Mouse (Mus musculus): ENCODE measurements around the gene Galnt5. TPM values are rescaled to one million over a fixed set of nuclear protein-coding genes. Genes with fewer than 3 reads are reported as not detected.

The Galnt5 gene
- polyA plus RNA-seq, 1 experiment from 2014 or later: not detected

- Histone ChIP-seq H3K27ac (ENCODE audit: low read depth, low read length) (no peak overlapping the region), H3K4me2 (ENCODE audit: low read depth, low read length) (no peak overlapping the region), H3K36me3 (ENCODE audit: control insufficient read depth, insufficient read depth, low read length) (no peaks in the 10 kb centered on the region), H3K27me3 (ENCODE audit: control insufficient read depth, insufficient read depth, low read length) (no peaks in the 10 kb centered on the region), H3K4me3 (ENCODE audit: low read depth, low read length) (no peak overlapping the region), H3K4me1 (ENCODE audit: control insufficient read depth, insufficient read depth, low read length) (no peaks in the 10 kb centered on the region), H3K9ac (replicated peaks; ENCODE audit: low read depth, low read length) (no peak overlapping the region), H3K9me3 (ENCODE audit: control insufficient read depth, low read length) (no peaks in the 10 kb centered on the region)
- ATAC-seq (ENCODE audit: low read depth): peak; percentile 74
- WGBS: 27% methylated on average over 7 of the region's 7 CpGs
Observed at GRCm38 (mm10) chr2:58029404-58029803, 31.7 kb downstream of the Galnt5 start.

- Histone ChIP-seq H3K4me2 (ENCODE audit: low read depth, low read length) (no peak overlapping the region), H3K4me3 (ENCODE audit: low read depth, low read length) (no peak overlapping the region), H3K27ac (ENCODE audit: low read depth, low read length) (no peak overlapping the region), H3K27me3 (ENCODE audit: control insufficient read depth, insufficient read depth, low read length) (no peaks in the 10 kb centered on the region), H3K4me1 (ENCODE audit: control insufficient read depth, insufficient read depth, low read length) (no peaks in the 10 kb centered on the region), H3K9ac (replicated peaks; ENCODE audit: low read depth, low read length) (no peak overlapping the region), H3K9me3 (ENCODE audit: control insufficient read depth, low read length) (no peaks in the 10 kb centered on the region), H3K36me3 (ENCODE audit: control insufficient read depth, insufficient read depth, low read length) (no peaks in the 10 kb centered on the region)
- WGBS: 86% methylated on average over 3 of the region's 3 CpGs
- no peak for ATAC-seq (ENCODE audit: low read depth)
Observed at GRCm38 (mm10) chr2:58031431-58031830, 33.7 kb downstream of the Galnt5 start.

- no peak for ATAC-seq (ENCODE audit: low read depth)
- no peak overlapping the region for H3K4me3 ChIP-seq (ENCODE audit: low read depth, low read length)
- H3K9ac ChIP-seq (replicated peaks; ENCODE audit: low read depth, low read length): no peak overlapping the region
- no peaks in the 10 kb centered on the region for H3K9me3 ChIP-seq (ENCODE audit: control insufficient read depth, low read length)
- H3K36me3 ChIP-seq (ENCODE audit: control insufficient read depth, insufficient read depth, low read length): no peaks in the 10 kb centered on the region
- WGBS: 88% methylated on average over 4 of the region's 4 CpGs
- H3K27me3 ChIP-seq (ENCODE audit: control insufficient read depth, insufficient read depth, low read length): no peaks in the 10 kb centered on the region
- no peaks in the 10 kb centered on the region for H3K4me1 ChIP-seq (ENCODE audit: control insufficient read depth, insufficient read depth, low read length)
- no peak overlapping the region for H3K27ac ChIP-seq (ENCODE audit: low read depth, low read length)
- no peak overlapping the region for H3K4me2 ChIP-seq (ENCODE audit: low read depth, low read length)
Observed at GRCm38 (mm10) chr2:58035635-58036034, 38.0 kb downstream of the Galnt5 start.

GRCm38 (mm10) chr2:58036926-58037325 lies 39.2 kb downstream of the Galnt5 start:
- ATAC-seq (ENCODE audit: low read depth): no peak
- Histone ChIP-seq H3K4me3 (ENCODE audit: low read depth, low read length) (no peak overlapping the region), H3K4me1 (ENCODE audit: control insufficient read depth, insufficient read depth, low read length) (no peaks in the 10 kb centered on the region), H3K27me3 (ENCODE audit: control insufficient read depth, insufficient read depth, low read length) (no peaks in the 10 kb centered on the region), H3K9me3 (ENCODE audit: control insufficient read depth, low read length) (no peaks in the 10 kb centered on the region), H3K9ac (replicated peaks; ENCODE audit: low read depth, low read length) (no peak overlapping the region), H3K36me3 (ENCODE audit: control insufficient read depth, insufficient read depth, low read length) (no peaks in the 10 kb centered on the region), H3K4me2 (ENCODE audit: low read depth, low read length) (no peak overlapping the region), H3K27ac (ENCODE audit: low read depth, low read length) (no peak overlapping the region)
- WGBS: 86% methylated on average over 2 of the region's 2 CpGs

GRCm38 (mm10) chr2:58041867-58042266 lies 44.2 kb downstream of the Galnt5 start:
- no peaks in the 10 kb centered on the region for H3K36me3 ChIP-seq (ENCODE audit: control insufficient read depth, insufficient read depth, low read length)
- H3K4me1 ChIP-seq (ENCODE audit: control insufficient read depth, insufficient read depth, low read length): no peaks in the 10 kb centered on the region
- H3K4me3 ChIP-seq (ENCODE audit: low read depth, low read length): no peak overlapping the region
- 69% methylated on average over 7 of the region's 7 CpGs for WGBS
- H3K4me2 ChIP-seq (ENCODE audit: low read depth, low read length): no peak overlapping the region
- no peak overlapping the region for H3K27ac ChIP-seq (ENCODE audit: low read depth, low read length)
- ATAC-seq (ENCODE audit: low read depth): no peak
- H3K27me3 ChIP-seq (ENCODE audit: control insufficient read depth, insufficient read depth, low read length): no peaks in the 10 kb centered on the region
- H3K9me3 ChIP-seq (ENCODE audit: control insufficient read depth, low read length): no peaks in the 10 kb centered on the region
- no peak overlapping the region for H3K9ac ChIP-seq (replicated peaks; ENCODE audit: low read depth, low read length)

GRCm38 (mm10) chr2:58052821-58053581 lies 55.3 kb downstream of the Galnt5 start, which contains the start of gene Ermn:
Gene Ermn, minus strand, starts transcription at chr2:58052864.
- Histone ChIP-seq H3K4me1 (ENCODE audit: control insufficient read depth, insufficient read depth, low read length) (no peaks in the 10 kb centered on the region), H3K4me3 (ENCODE audit: low read depth, low read length) (no peak within 1 kb of the TSS), H3K27me3 (ENCODE audit: control insufficient read depth, insufficient read depth, low read length) (no peaks in the 10 kb centered on the region), H3K9ac (replicated peaks; ENCODE audit: low read depth, low read length) (no peak within 1 kb of the TSS), H3K4me2 (ENCODE audit: low read depth, low read length) (no peak within 1 kb of the TSS), H3K9me3 (ENCODE audit: control insufficient read depth, low read length) (no peaks in the 10 kb centered on the region), H3K36me3 (ENCODE audit: control insufficient read depth, insufficient read depth, low read length) (no peaks in the 10 kb centered on the region), H3K27ac (ENCODE audit: low read depth, low read length) (no peak within 1 kb of the TSS)
- 15% methylated on average over 7 of the region's 7 CpGs for WGBS
- peak; percentile 84 for ATAC-seq (ENCODE audit: low read depth)

GRCm38 (mm10) chr2:58055383-58055782 lies 57.7 kb downstream of the Galnt5 start:
- no peak overlapping the region for H3K4me3 ChIP-seq (ENCODE audit: low read depth, low read length)
- H3K27me3 ChIP-seq (ENCODE audit: control insufficient read depth, insufficient read depth, low read length): no peaks in the 10 kb centered on the region
- peak; percentile 78 for ATAC-seq (ENCODE audit: low read depth)
- H3K9ac ChIP-seq (replicated peaks; ENCODE audit: low read depth, low read length): no peak overlapping the region
- no peak overlapping the region for H3K27ac ChIP-seq (ENCODE audit: low read depth, low read length)
- H3K36me3 ChIP-seq (ENCODE audit: control insufficient read depth, insufficient read depth, low read length): no peaks in the 10 kb centered on the region
- no peaks in the 10 kb centered on the region for H3K9me3 ChIP-seq (ENCODE audit: control insufficient read depth, low read length)
- no peak overlapping the region for H3K4me2 ChIP-seq (ENCODE audit: low read depth, low read length)
- no peaks in the 10 kb centered on the region for H3K4me1 ChIP-seq (ENCODE audit: control insufficient read depth, insufficient read depth, low read length)

- Histone ChIP-seq H3K9ac (replicated peaks; ENCODE audit: low read depth, low read length) (no peak overlapping the region), H3K27me3 (ENCODE audit: control insufficient read depth, insufficient read depth, low read length) (no peaks in the 10 kb centered on the region), H3K9me3 (ENCODE audit: control insufficient read depth, low read length) (no peaks in the 10 kb centered on the region), H3K4me3 (ENCODE audit: low read depth, low read length) (no peak overlapping the region), H3K4me1 (ENCODE audit: control insufficient read depth, insufficient read depth, low read length) (no peaks in the 10 kb centered on the region), H3K4me2 (ENCODE audit: low read depth, low read length) (no peak overlapping the region), H3K27ac (ENCODE audit: low read depth, low read length) (no peak overlapping the region), H3K36me3 (ENCODE audit: control insufficient read depth, insufficient read depth, low read length) (no peaks in the 10 kb centered on the region)
- WGBS: 63% methylated on average over 1 of the region's 1 CpGs
- no peak for ATAC-seq (ENCODE audit: low read depth)
Observed at GRCm38 (mm10) chr2:58079849-58080248, 82.2 kb downstream of the Galnt5 start.

- Histone ChIP-seq H3K4me1 (ENCODE audit: control insufficient read depth, insufficient read depth, low read length) (no peaks in the 10 kb centered on the region), H3K9me3 (ENCODE audit: control insufficient read depth, low read length) (no peaks in the 10 kb centered on the region), H3K4me3 (ENCODE audit: low read depth, low read length) (no peak overlapping the region), H3K27me3 (ENCODE audit: control insufficient read depth, insufficient read depth, low read length) (no peaks in the 10 kb centered on the region), H3K4me2 (ENCODE audit: low read depth, low read length) (no peak overlapping the region), H3K27ac (ENCODE audit: low read depth, low read length) (no peak overlapping the region), H3K36me3 (ENCODE audit: control insufficient read depth, insufficient read depth, low read length) (no peaks in the 10 kb centered on the region), H3K9ac (replicated peaks; ENCODE audit: low read depth, low read length) (no peak overlapping the region)
- WGBS: 97% methylated on average over 1 of the region's 1 CpGs
- no peak for ATAC-seq (ENCODE audit: low read depth)
Observed at GRCm38 (mm10) chr2:58086420-58086819, 88.7 kb downstream of the Galnt5 start.

Data from neural tube, embryonic 14.5 days (tissue).